23 mouse cellular contexts compared by ENCODE assay signal in the genomic region with DNA sequence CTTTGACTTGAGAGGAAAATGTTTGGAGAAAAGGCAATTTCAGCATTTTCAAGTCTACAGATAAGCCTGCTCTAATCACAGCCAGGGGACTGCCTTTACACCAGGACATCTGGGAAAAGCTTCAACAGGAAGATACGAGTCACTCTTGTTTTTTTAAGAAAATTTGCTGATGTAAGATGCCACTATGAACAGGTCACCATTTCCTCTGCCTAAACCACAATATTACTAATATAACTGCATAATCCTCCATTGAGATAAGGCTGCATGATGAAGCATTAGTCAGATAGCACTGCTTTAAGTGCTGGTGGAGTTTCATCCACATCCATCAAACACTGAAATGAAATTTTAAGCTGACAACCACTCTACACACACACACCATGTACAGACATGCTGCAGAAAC.
"Had no signal": no experiment of that assay in that cellular context is flagged by ENCODE, and none has a peak within 500 bp of the region (broad histone marks: within the 10 kb centered on the region; RNA-seq: fewer than 3 reads in every experiment).

No protein-coding gene starts in this region.

- H3K4me1 ChIP-seq: intestine, embryonic 15.5 days; liver, embryonic 12.5 days had no signal

- H3K27ac ChIP-seq: heart, embryonic 13.5 days; heart, embryonic 15.5 days; hindbrain, embryonic 10.5 days; hindbrain, embryonic 12.5 days; hindbrain, embryonic 14.5 days; intestine, embryonic 15.5 days; kidney, embryonic 15.5 days; kidney, postnatal 0 days; limb, embryonic 13.5 days; limb, embryonic 15.5 days; liver, embryonic 12.5 days; liver, embryonic 14.5 days had no signal

- H3K9me3 ChIP-seq: heart, embryonic 13.5 days; heart, embryonic 15.5 days; hindbrain, embryonic 10.5 days; hindbrain, embryonic 12.5 days; intestine, embryonic 15.5 days; kidney, embryonic 15.5 days; limb, embryonic 13.5 days; limb, embryonic 15.5 days; liver, embryonic 12.5 days had no signal

- H3K4me3 ChIP-seq: heart, embryonic 13.5 days; heart, embryonic 15.5 days; hindbrain, embryonic 10.5 days; hindbrain, embryonic 12.5 days; intestine, embryonic 15.5 days; kidney, embryonic 15.5 days; limb, embryonic 13.5 days; limb, embryonic 15.5 days; liver, embryonic 12.5 days had no signal

- H3K36me3 ChIP-seq: heart, embryonic 13.5 days; heart, embryonic 15.5 days; hindbrain, embryonic 10.5 days; hindbrain, embryonic 12.5 days; intestine, embryonic 15.5 days; kidney, embryonic 15.5 days; limb, embryonic 13.5 days; limb, embryonic 15.5 days; liver, embryonic 12.5 days had no signal

- H3K9ac ChIP-seq: heart, embryonic 13.5 days; heart, embryonic 15.5 days; hindbrain, embryonic 12.5 days; hindbrain, embryonic 14.5 days; intestine, embryonic 15.5 days; kidney, embryonic 15.5 days; limb, embryonic 13.5 days; limb, embryonic 15.5 days; liver, embryonic 12.5 days; liver, embryonic 14.5 days had no signal

- DNase-seq: gastrocnemius, postnatal 25 days; heart, postnatal 14 days; heart, postnatal 4 days; kidney, adult 18-20 months; kidney, adult 8-10 months; kidney, postnatal 14 days; kidney, postnatal 36 days; layer of hippocampus, adult 9-11 months; layer of hippocampus, postnatal 36 days; left cerebral cortex, postnatal 4 days had no signal

- H3K27me3 ChIP-seq: heart, embryonic 13.5 days; heart, embryonic 15.5 days; hindbrain, embryonic 12.5 days; intestine, embryonic 15.5 days; kidney, embryonic 15.5 days; limb, embryonic 13.5 days; limb, embryonic 15.5 days; liver, embryonic 12.5 days had no signal

- H3K4me2 ChIP-seq: heart, embryonic 11.5 days; heart, embryonic 13.5 days; heart, embryonic 15.5 days; hindbrain, embryonic 12.5 days; hindbrain, embryonic 14.5 days; intestine, embryonic 15.5 days; kidney, embryonic 15.5 days; limb, embryonic 13.5 days; limb, embryonic 15.5 days; liver, embryonic 12.5 days had no signal
